Mouse (Mus musculus): Measurements from ENCODE around the gene Parp6. TPM values are rescaled to one million over a fixed set of nuclear protein-coding genes. Genes with fewer than 3 reads are reported as not detected.

Parp6 gene
- total RNA-seq, 1 experiment from 2014 or later: 38.8 TPM

Other genes starting within 250 kb of the Parp6 start
- gene Arih1, start 130.7 kb upstream of the Parp6 start, total RNA-seq (2017): 98.4 and 161 TPM in 2 replicates
- gene Hexa, start 77.7 kb upstream of the Parp6 start, total RNA-seq (2017): 62.5 and 69.7 TPM in 2 replicates
- gene Tmem202, start 77.4 kb upstream of the Parp6 start, total RNA-seq (2017): not detected in 2 replicates
- gene Celf6, start 39.4 kb upstream of the Parp6 start, total RNA-seq (2017): not detected in 2 replicates
- gene Pkm, start 39.1 kb downstream of the Parp6 start, total RNA-seq (2017): 547 and 732 TPM in 2 replicates
- 1.2 TPM in 1 of 2 replicates, not detected in the other for gene Gramd2, start 62.9 kb downstream of the Parp6 start, total RNA-seq (2017)
- gene Senp8, start 133.4 kb downstream of the Parp6 start, total RNA-seq (2017): 4.8 and 11.2 TPM in 2 replicates
- 14.9 and 27.3 TPM in 2 replicates for gene Myo9a, start 133.6 kb downstream of the Parp6 start, total RNA-seq (2017)